Mouse (Mus musculus): Measurements from ENCODE around the gene Lrrc1. TPM values are rescaled to one million over a fixed set of nuclear protein-coding genes. Genes with fewer than 3 reads are reported as not detected.
A peak's percentile ranks its signal among the peaks of the same experiment; 100 is the strongest.

Gene Lrrc1
- polyA plus RNA-seq, 1 experiment from 2014 or later = 7.4 TPM

- DNase-seq (ENCODE audit: low spot score) (no peak), ATAC-seq (ENCODE audit: insufficient read depth, low FRiP score, low TSS enrichment) (no peak)
- H3K4me1 ChIP-seq (ENCODE audit: control insufficient read depth, insufficient read depth, low read length) = no peaks in the 10 kb centered on the region
- H3K4me2 ChIP-seq (ENCODE audit: low read depth) = no peak overlapping the region
- no peaks in the 10 kb centered on the region for H3K36me3 ChIP-seq (ENCODE audit: control insufficient read depth, insufficient read depth, low read length)
- no peak overlapping the region for H3K9ac ChIP-seq (ENCODE audit: low read length)
- no peaks in the 10 kb centered on the region for H3K27me3 ChIP-seq (ENCODE audit: control insufficient read depth, insufficient read depth, low read length)
- no peaks in the 10 kb centered on the region for H3K9me3 ChIP-seq (ENCODE audit: control insufficient read depth, low read length)
- H3K4me3 ChIP-seq (ENCODE audit: low read depth, low read length) = no peak overlapping the region
- H3K27ac ChIP-seq (ENCODE audit: low read depth, low read length) = no peak overlapping the region
- WGBS = 88% methylated on average over 12 of the region's 12 CpGs
Observed at GRCm38 (mm10) chr9:77471646-77472220, 72.9 kb downstream of the Lrrc1 start.

GRCm38 (mm10) chr9:77469791-77470607, 74.7 kb downstream of the Lrrc1 start:
- 75% methylated on average over 20 of the region's 20 CpGs for WGBS
- peak; percentile 53; the same call in 1 of the 2 replicates for ATAC-seq (ENCODE audit: insufficient read depth, low FRiP score, low TSS enrichment)
- Histone ChIP-seq H3K36me3 (ENCODE audit: control insufficient read depth, insufficient read depth, low read length) (no peaks in the 10 kb centered on the region), H3K4me2 (ENCODE audit: low read depth) (no peak overlapping the region), H3K4me1 (ENCODE audit: control insufficient read depth, insufficient read depth, low read length) (no peaks in the 10 kb centered on the region), H3K9me3 (ENCODE audit: control insufficient read depth, low read length) (no peaks in the 10 kb centered on the region), H3K9ac (ENCODE audit: low read length) (no peak overlapping the region), H3K27me3 (ENCODE audit: control insufficient read depth, insufficient read depth, low read length) (no peaks in the 10 kb centered on the region), H3K4me3 (ENCODE audit: low read depth, low read length) (no peak overlapping the region), H3K27ac (ENCODE audit: low read depth, low read length) (no peak overlapping the region)
- no peak for DNase-seq (ENCODE audit: low spot score)

- Histone ChIP-seq H3K27me3 (ENCODE audit: control insufficient read depth, insufficient read depth, low read length) (no peaks in the 10 kb centered on the region), H3K27ac (ENCODE audit: low read depth, low read length) (no peak overlapping the region), H3K4me1 (ENCODE audit: control insufficient read depth, insufficient read depth, low read length) (no peaks in the 10 kb centered on the region), H3K36me3 (ENCODE audit: control insufficient read depth, insufficient read depth, low read length) (no peaks in the 10 kb centered on the region), H3K4me3 (ENCODE audit: low read depth, low read length) (no peak overlapping the region), H3K4me2 (ENCODE audit: low read depth) (no peak overlapping the region), H3K9me3 (ENCODE audit: control insufficient read depth, low read length) (no peaks in the 10 kb centered on the region), H3K9ac (ENCODE audit: low read length) (no peak overlapping the region)
- WGBS = 89% methylated on average over 5 of the region's 5 CpGs
- ATAC-seq (ENCODE audit: insufficient read depth, low FRiP score, low TSS enrichment) = no peak
- no peak for DNase-seq (ENCODE audit: low spot score)
Observed at GRCm38 (mm10) chr9:77466926-77467325, 77.7 kb downstream of the Lrrc1 start.

GRCm38 (mm10) chr9:77465401-77465800, 79.3 kb downstream of the Lrrc1 start:
- no peak overlapping the region for H3K27ac ChIP-seq (ENCODE audit: low read depth, low read length)

GRCm38 (mm10) chr9:77463861-77464260, 80.8 kb downstream of the Lrrc1 start:
- DNase-seq (ENCODE audit: low spot score) (no peak), ATAC-seq (ENCODE audit: insufficient read depth, low FRiP score, low TSS enrichment) (no peak; the same call in 1 of the 2 replicates)
- Histone ChIP-seq H3K4me2 (ENCODE audit: low read depth) (no peak overlapping the region), H3K9me3 (ENCODE audit: control insufficient read depth, low read length) (no peaks in the 10 kb centered on the region), H3K27me3 (ENCODE audit: control insufficient read depth, insufficient read depth, low read length) (no peaks in the 10 kb centered on the region), H3K4me3 (ENCODE audit: low read depth, low read length) (no peak overlapping the region), H3K4me1 (ENCODE audit: control insufficient read depth, insufficient read depth, low read length) (no peaks in the 10 kb centered on the region), H3K36me3 (ENCODE audit: control insufficient read depth, insufficient read depth, low read length) (no peaks in the 10 kb centered on the region), H3K9ac (ENCODE audit: low read length) (no peak overlapping the region), H3K27ac (ENCODE audit: low read depth, low read length) (no peak overlapping the region)
- WGBS = 87% methylated on average over 7 of the region's 7 CpGs

More at GRCm38 (mm10) chr9:77465401-77465800, 79.3 kb downstream of the Lrrc1 start:
- Histone ChIP-seq H3K27me3 (ENCODE audit: control insufficient read depth, insufficient read depth, low read length) (no peaks in the 10 kb centered on the region), H3K9ac (ENCODE audit: low read length) (no peak overlapping the region), H3K4me3 (ENCODE audit: low read depth, low read length) (no peak overlapping the region), H3K4me2 (ENCODE audit: low read depth) (no peak overlapping the region), H3K36me3 (ENCODE audit: control insufficient read depth, insufficient read depth, low read length) (no peaks in the 10 kb centered on the region), H3K9me3 (ENCODE audit: control insufficient read depth, low read length) (no peaks in the 10 kb centered on the region), H3K4me1 (ENCODE audit: control insufficient read depth, insufficient read depth, low read length) (no peaks in the 10 kb centered on the region)
- 61% methylated on average over 11 of the region's 11 CpGs for WGBS
- DNase-seq (ENCODE audit: low spot score) (no peak), ATAC-seq (ENCODE audit: insufficient read depth, low FRiP score, low TSS enrichment) (no peak)

- H3K27me3 ChIP-seq (ENCODE audit: control insufficient read depth, insufficient read depth, low read length) = no peaks in the 10 kb centered on the region
- H3K36me3 ChIP-seq (ENCODE audit: control insufficient read depth, insufficient read depth, low read length) = no peaks in the 10 kb centered on the region
- no peak overlapping the region for H3K27ac ChIP-seq (ENCODE audit: low read depth, low read length)
- H3K4me2 ChIP-seq (ENCODE audit: low read depth) = no peak overlapping the region
- WGBS = 57% methylated on average over 4 of the region's 4 CpGs
- DNase-seq (ENCODE audit: low spot score) (no peak), ATAC-seq (ENCODE audit: insufficient read depth, low FRiP score, low TSS enrichment) (no peak)
- H3K9ac ChIP-seq (ENCODE audit: low read length) = no peak overlapping the region
- H3K9me3 ChIP-seq (ENCODE audit: control insufficient read depth, low read length) = no peaks in the 10 kb centered on the region
- no peak overlapping the region for H3K4me3 ChIP-seq (ENCODE audit: low read depth, low read length)
- no peaks in the 10 kb centered on the region for H3K4me1 ChIP-seq (ENCODE audit: control insufficient read depth, insufficient read depth, low read length)
Observed at GRCm38 (mm10) chr9:77463195-77463594, 81.5 kb downstream of the Lrrc1 start.

- Histone ChIP-seq H3K36me3 (ENCODE audit: control insufficient read depth, insufficient read depth, low read length) (no peaks in the 10 kb centered on the region), H3K27me3 (ENCODE audit: control insufficient read depth, insufficient read depth, low read length) (no peaks in the 10 kb centered on the region), H3K9ac (ENCODE audit: low read length) (no peak overlapping the region), H3K27ac (ENCODE audit: low read depth, low read length) (no peak overlapping the region), H3K9me3 (ENCODE audit: control insufficient read depth, low read length) (no peaks in the 10 kb centered on the region), H3K4me1 (ENCODE audit: control insufficient read depth, insufficient read depth, low read length) (no peaks in the 10 kb centered on the region), H3K4me3 (ENCODE audit: low read depth, low read length) (no peak overlapping the region), H3K4me2 (ENCODE audit: low read depth) (no peak overlapping the region)
- DNase-seq (ENCODE audit: low spot score) (no peak), ATAC-seq (ENCODE audit: insufficient read depth, low FRiP score, low TSS enrichment) (no peak)
- WGBS = 70% methylated on average over 9 of the region's 9 CpGs
Observed at GRCm38 (mm10) chr9:77461371-77461915, 83.2 kb downstream of the Lrrc1 start.

- H3K9me3 ChIP-seq (ENCODE audit: control insufficient read depth, low read length) = no peaks in the 10 kb centered on the region
- no peak for ATAC-seq (ENCODE audit: insufficient read depth, low FRiP score, low TSS enrichment)
- WGBS = 94% methylated on average over 14 of the region's 14 CpGs
Observed at GRCm38 (mm10) chr9:77460408-77460807, 84.3 kb downstream of the Lrrc1 start.

GRCm38 (mm10) chr9:77459365-77459764, 85.3 kb downstream of the Lrrc1 start:
- Histone ChIP-seq H3K4me2 (ENCODE audit: low read depth) (no peak overlapping the region), H3K9ac (ENCODE audit: low read length) (no peak overlapping the region), H3K27ac (ENCODE audit: low read depth, low read length) (no peak overlapping the region), H3K4me3 (ENCODE audit: low read depth, low read length) (no peak overlapping the region), H3K27me3 (ENCODE audit: control insufficient read depth, insufficient read depth, low read length) (no peaks in the 10 kb centered on the region), H3K9me3 (ENCODE audit: control insufficient read depth, low read length) (no peaks in the 10 kb centered on the region), H3K4me1 (ENCODE audit: control insufficient read depth, insufficient read depth, low read length) (no peaks in the 10 kb centered on the region), H3K36me3 (ENCODE audit: control insufficient read depth, insufficient read depth, low read length) (no peaks in the 10 kb centered on the region)
- DNase-seq (ENCODE audit: low spot score) (no peak), ATAC-seq (ENCODE audit: insufficient read depth, low FRiP score, low TSS enrichment) (no peak)
- 100% methylated on average over 2 of the region's 2 CpGs for WGBS

More at GRCm38 (mm10) chr9:77460408-77460807, 84.3 kb downstream of the Lrrc1 start:
- Histone ChIP-seq H3K4me3 (ENCODE audit: low read depth, low read length) (no peak overlapping the region), H3K27me3 (ENCODE audit: control insufficient read depth, insufficient read depth, low read length) (no peaks in the 10 kb centered on the region), H3K9ac (ENCODE audit: low read length) (no peak overlapping the region), H3K4me2 (ENCODE audit: low read depth) (no peak overlapping the region), H3K27ac (ENCODE audit: low read depth, low read length) (no peak overlapping the region), H3K36me3 (ENCODE audit: control insufficient read depth, insufficient read depth, low read length) (no peaks in the 10 kb centered on the region), H3K4me1 (ENCODE audit: control insufficient read depth, insufficient read depth, low read length) (no peaks in the 10 kb centered on the region)
- no peak for DNase-seq (ENCODE audit: low spot score)
